Mouse (Mus musculus) brain, embryonic 14.5 days (tissue): ENCODE results near the gene Il3.

Experiments
- CTCF ChIP-seq: fragments of 200-500 bp; IDR thresholded peaks from 2 replicates; pipeline ENCODE4 v1.5.1; 2012; ENCODE audit warnings: inconsistent platforms, mild to moderate bottlenecking, moderate library complexity, borderline replicate concordance; ENCODE audit not compliant: insufficient read depth, insufficient read length; ENCODE audit errors: extremely low read depth
- POLR2A ChIP-seq: fragments of 200-500 bp; IDR thresholded peaks from 2 replicates; pipeline ENCODE4 v1.6.1; 2012; ENCODE audit warnings: mild to moderate bottlenecking, inconsistent platforms, borderline replicate concordance; ENCODE audit not compliant: poor library complexity, insufficient read depth, insufficient read length, severe bottlenecking; ENCODE audit errors: extremely low read depth

DNA sequence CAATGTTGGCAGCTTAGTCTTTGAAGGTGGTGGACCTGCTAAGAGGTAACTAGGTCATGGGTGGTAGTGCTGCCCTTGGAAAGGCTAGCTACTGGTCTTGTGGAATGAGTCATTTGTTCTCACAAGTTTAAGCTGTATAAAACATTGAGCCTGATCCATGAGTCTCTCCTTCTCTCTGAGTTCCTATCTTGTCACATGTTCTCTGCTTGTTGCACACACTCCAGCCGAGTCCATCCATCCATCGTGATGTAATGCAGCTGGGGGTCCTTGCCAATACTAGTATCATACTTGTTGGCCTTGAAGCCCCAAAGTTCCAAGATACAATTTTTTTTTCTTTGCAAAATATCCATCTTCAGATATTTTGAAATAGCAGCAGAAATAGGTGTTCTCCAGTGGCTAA is 39.6 kb downstream of the Il3 start:
- TF ChIP-seq CTCF (no peak), POLR2A (no peak)
